Mouse (Mus musculus) kidney, adult 8-10 months (tissue): ENCODE data around the gene Cdc20b.

Source experiments
- DNase-seq, 2 experiments: peaks; one replicate each; pipeline ENCODE4 v3.0.0; 2022

The Cdc20b gene

DNA sequence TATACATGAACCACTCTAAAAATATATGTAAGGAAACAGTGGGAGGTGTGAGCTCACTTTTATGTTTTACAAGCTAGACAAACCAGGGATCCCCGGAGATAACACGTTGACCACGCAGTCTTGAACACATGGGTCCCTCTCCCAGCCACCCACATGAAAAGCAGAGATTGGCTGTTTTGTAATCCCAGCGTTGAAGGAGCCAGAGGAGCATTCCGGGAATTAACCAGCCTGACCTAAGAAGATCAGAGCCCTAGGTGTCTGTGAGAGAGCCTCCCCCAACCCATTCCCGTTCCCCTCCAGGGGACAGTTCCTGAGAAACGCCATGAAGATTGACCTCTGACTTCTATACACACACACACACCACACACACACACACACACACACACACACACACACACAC lies 3.6 kb upstream of the Cdc20b start:
- no peak for DNase-seq

GRCm38 (mm10) chr13:113031792-113032571 lies 2.9 kb upstream of the Cdc20b start:
- no peak for DNase-seq

- no peak for DNase-seq
Observed at GRCm38 (mm10) chr13:113032831-113033230, 2.1 kb upstream of the Cdc20b start.

- no peak for DNase-seq
Observed at GRCm38 (mm10) chr13:113034271-113034886, 532 bp upstream of the Cdc20b start.

DNA sequence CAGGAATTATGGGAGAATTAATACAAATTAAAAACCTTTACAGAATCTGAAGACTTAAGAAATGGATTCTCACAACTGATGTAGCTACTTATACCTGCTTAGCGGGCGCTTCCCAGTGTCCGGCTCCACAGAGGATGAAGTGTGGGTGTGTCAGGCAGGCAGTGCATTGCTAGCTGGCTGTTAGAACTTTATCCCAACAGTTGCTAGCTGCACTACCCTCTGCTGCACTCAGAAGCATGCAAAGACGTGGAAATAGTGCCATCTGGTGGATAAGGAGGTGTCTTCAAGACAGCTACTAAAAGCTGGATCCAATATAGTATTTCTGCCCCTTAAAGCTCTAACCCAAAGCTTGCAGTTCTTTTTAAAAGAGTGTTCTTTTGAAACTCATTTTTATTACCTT lies 941 bp downstream of the Cdc20b start:
- peak; percentile 75 to 82 for DNase-seq

GRCm38 (mm10) chr13:113044876-113045275 lies 10.0 kb downstream of the Cdc20b start:
- no peak for DNase-seq

DNA sequence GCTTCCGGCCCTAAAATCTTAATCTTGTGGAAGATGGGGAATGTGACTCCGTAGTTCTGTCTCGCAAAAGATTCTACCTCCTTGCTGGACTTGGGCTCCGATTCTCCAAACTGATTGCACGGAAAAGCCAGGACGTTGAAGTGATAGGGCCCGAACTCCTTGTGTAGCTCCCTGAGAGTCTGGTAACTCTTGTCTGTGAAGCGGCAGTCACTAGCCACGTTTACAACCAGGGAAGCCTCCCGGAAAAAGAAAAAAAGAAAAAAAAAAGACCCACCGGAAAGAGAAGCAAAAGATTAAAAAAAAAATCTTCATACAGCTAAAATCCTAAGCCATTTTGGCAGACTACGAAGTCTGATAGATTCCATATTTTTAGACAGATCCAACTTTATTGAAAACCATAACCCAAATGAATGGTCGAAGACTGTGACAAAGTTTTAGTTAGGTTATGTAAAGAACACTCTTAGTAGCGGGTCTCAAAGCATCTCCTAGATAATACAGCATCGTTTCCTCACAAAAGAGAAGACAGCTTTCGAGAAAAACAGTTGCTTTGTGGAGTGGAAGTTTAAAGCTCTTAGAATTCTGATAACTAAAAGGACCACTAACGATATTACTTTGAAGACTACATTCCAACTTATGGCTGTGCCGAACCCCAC lies 10.7 kb downstream of the Cdc20b start:
- no peak for DNase-seq

GRCm38 (mm10) chr13:113046211-113046883 lies 11.4 kb downstream of the Cdc20b start, which contains the start of gene Gpx8:
Gene Gpx8 (minus strand): TSS chr13:113046410.
- peak; percentile 31 to 49 for DNase-seq

DNA sequence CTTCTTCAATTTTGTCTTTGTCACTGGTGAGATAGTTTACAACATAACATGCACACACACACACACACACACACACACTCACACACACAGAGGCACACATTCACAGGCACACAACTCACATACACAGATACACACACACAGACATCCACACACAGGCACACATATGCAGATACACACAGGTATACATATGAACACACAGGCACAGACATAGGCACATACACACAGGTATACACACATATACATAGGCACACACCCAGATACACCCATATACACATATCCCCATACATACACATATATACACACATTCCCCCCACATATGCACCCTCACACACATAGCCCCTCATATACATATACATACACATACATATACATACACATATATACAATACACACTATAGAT lies 12.1 kb downstream of the Cdc20b start:
- no peak for DNase-seq

DNA sequence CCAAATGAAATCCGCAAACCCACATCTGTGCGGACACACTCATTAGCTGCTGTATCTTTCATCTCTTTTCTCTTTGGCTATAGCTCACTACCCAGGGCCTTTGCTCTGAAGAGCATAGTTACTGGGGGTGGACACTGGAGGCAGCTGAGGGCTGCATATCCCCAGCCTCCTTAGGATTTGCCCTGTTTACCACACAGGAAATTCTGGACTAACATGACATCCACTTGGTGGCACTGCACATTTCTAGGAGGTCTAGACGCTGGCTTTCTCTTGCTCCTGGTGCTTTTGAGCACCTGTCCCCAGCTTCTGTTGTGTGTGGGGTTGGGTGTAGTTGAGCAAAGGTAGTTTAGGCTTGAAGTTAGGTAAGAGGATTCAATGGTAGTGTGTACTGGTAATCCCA lies 12.7 kb downstream of the Cdc20b start:
- DNase-seq = no peak

DNA sequence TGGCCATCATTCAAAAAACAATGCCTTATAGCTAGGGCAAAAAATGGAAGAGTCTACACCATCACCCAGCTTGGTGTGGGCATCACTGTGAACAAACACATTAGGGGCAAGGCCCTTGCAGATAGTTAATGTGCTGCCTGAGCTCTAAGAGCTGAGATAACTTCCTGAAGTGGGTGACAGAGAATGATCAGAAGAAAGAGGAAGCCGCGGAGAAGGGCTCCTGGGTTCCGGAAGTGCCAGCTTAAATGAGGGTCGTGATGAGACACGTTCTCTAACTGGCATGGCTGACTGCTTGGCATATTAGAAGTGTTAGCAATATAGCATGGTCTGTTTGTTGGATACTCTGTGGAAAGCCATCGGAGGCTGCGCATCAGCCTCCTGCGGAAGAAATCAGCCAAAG lies 19.3 kb downstream of the Cdc20b start:
- DNase-seq = no peak

DNA sequence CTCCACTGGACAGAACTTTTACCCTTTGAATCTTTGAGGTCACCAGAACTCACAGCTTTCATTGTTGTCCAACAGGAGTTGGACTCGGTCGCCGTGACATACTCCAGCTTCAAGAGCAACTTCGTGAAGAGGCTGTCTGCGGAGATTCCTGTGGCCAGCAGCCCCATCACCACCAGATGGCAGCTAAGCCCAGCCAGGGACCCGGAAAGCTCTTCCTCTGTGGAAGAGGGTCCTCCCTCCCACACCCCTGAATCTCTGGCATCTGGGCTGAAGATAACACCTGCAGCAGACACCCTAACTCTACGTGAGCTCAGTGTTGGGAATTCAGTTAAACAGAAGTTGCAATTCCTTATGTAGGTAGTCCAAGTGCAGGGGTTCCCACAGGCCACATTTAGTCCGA lies 20.9 kb downstream of the Cdc20b start:
- DNase-seq = no peak

GRCm38 (mm10) chr13:113061746-113062145 lies 26.8 kb downstream of the Cdc20b start:
- no peak for DNase-seq

GRCm38 (mm10) chr13:113064542-113064941 lies 29.6 kb downstream of the Cdc20b start:
- DNase-seq = no peak

DNA sequence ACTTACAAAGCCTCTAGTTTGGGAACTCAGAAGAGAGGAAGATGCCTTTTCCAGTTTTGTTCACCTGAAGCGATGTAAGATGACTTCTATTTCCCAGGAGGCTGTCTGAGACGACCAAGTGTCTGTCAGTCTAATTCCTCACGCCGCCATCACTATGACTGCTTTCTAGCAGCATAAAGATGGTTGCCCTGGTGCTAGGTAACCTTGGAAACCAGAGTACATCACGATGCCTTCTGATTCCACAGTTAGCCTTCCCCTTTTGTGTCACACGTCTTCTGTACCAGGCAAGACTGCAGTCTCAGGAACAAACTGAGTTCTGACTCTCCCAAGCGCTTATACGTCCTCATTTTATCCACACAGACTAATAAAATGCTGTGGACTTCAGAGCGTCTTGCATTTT lies 44.1 kb downstream of the Cdc20b start:
- DNase-seq = no peak

DNA sequence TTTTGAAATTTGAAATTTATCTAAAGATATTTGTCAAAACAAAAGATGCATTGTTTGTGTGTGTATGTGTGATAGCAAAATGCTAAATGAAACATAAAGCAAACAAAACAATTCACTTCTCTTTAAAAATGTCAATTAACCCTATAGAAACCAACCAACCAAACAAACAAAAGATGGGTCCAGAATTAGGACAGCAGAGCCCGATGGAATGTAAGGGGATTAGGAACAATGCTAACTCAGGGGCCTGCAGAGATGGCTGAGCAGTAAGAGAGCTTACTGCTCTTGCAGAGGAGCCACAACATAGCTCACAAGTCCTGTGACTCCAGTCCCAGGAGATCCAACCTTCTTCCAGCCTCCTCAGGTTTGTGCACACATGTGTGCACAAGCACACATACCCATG lies 47.2 kb downstream of the Cdc20b start:
- no peak for DNase-seq

- DNase-seq = no peak
Observed at GRCm38 (mm10) chr13:113084732-113085131, 49.8 kb downstream of the Cdc20b start.

GRCm38 (mm10) chr13:113087226-113088017 lies 52.5 kb downstream of the Cdc20b start:
- DNase-seq = no peak

GRCm38 (mm10) chr13:113090489-113090888 lies 55.6 kb downstream of the Cdc20b start:
- DNase-seq = no peak

- DNase-seq = no peak
Observed at GRCm38 (mm10) chr13:113094618-113095017, 59.7 kb downstream of the Cdc20b start.

DNA sequence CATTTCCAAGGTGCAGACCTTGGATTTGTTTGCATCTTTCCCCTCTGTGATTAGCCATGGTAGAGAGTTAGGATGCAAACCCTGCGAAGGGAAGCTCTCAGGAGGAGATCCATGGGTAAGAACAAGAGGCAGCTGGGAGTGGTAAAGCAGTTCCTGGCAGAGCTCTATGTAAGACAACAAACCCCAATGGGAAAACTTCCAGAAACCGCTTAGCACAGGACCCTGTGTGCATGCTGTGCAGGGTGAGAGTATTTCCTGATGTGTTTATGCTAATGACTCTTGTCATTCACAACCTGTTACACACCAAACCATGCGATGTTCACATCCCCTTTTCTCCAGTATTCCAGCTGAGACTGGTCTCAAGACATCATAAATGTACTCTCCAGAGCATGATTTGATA lies 62.1 kb downstream of the Cdc20b start:
- no peak for DNase-seq

DNA sequence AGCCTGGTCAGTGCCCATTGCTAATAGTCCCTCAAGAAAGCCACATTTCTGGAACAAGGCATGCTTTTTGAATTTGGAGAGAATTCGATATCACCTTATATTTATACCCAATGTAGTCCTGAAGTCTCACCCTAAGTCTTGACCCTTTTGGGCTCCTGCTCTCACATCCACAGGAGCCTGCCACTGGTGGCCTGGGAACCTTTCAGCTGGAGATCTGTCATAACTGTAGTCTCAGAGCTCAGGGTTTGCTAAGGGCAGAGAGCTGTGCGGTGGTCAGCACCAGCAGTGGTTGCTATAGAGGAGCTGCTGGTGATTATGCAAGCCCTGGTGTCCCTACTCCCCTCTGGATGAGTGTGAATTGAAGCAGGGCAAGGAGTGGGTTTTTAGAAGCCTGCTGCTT lies 63.5 kb downstream of the Cdc20b start:
- no peak for DNase-seq

DNA sequence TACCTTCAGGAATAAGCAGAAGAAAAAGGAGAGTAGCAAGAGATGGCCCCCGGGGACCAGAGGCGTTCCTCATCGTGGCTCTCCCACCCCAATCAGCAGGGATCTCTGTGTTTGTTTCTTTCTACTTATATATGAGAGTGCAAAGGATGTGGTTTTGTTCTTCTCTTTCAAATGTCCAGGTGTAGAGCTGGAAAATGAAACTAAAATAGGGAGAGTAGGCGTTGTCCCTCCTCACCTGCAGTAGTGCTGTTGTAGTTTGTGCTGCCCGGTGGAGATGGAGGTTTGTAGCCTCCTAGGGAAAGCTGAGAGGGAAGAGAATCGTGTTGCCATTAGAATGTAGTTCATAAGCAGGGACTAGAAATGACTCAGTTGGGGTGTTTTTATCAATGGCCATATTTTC lies 66.0 kb downstream of the Cdc20b start, which contains the start of gene Gzma:
TSS of gene Gzma (minus strand) at position 103 of the 400 bp plus-strand sequence.
- no peak for DNase-seq
